Mouse (Mus musculus) CD8-positive naive resting alpha-beta T cell, adult 2 months (primary cell): ENCODE results near the gene Ugcg.

ENCODE experiments used
- DNase-seq, 2 experiments: peaks; one replicate each; pipeline ENCODE4 v3.0.0; 2022; ENCODE audit warnings: low read depth in 2 of 2, low spot score in 2 of 2

Ugcg gene

DNA sequence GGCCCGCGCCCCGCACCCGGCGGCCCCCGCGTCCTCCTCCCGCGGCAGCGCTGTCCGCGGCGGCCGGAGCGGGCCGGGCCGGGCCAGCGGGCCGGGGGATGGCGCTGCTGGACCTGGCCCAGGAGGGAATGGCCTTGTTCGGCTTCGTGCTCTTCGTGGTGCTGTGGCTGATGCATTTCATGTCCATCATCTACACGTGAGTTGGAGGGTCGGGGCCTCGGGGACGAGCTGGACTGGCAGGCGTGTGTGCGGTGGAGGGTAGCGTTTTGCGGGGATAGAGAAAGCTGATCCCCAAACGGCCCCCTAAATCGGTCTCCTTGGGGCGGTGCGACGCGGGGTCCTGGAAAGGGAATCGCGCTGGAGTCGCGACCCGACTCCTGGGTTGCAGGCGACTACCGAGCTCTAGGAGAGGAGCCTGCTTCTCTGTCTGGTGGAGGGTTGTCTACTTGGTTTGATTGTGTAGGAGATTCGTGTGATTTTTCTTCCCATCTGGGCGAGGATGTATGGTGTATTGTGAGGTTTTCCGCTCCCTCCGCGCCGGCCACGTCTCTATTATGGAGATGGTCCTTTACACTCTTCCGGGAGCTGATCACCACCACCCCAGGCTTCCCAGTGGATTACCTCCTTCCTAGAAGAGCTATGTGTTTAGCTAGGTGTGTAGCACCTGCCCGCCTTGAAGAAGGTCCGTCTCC is 635 bp downstream of the Ugcg start:
- DNase-seq = peak in 1 of 2 experiments; percentile 36

DNA sequence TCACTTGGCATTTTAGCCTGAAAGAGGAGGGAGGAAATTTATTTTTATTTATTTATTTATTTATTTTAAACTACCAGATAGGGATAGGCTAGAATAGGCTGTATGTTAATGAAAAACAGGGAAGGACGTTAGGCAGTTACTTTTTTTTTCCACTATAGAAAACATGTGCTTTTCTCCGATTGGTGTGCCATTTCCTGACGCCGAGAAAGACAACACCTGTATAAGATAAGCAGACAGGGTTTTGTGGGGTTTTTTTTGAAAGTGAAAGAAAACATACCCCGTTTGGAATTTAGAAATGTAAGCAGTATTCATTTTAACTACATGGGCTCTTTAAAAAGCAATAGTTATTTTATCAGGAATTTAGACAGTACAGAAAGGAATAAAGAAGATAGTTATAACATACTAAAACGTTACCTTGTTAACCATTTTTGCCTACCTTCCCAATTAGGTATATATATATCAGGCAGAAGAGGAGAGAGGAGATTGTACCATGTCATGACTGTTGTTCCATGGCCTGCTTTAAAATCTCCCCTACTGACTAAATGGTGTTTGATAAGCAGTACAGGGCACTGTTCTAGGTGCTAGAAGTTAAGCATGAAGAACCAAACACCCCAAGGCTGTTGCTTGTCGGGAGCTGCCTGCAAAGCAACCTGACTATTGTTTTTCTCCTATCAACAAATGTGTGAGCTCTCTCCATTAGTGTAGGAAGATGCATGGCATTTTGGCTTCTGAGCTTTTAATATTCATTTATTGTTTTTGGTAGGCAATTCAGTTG is 1.8 kb downstream of the Ugcg start:
- DNase-seq = no peak

DNA sequence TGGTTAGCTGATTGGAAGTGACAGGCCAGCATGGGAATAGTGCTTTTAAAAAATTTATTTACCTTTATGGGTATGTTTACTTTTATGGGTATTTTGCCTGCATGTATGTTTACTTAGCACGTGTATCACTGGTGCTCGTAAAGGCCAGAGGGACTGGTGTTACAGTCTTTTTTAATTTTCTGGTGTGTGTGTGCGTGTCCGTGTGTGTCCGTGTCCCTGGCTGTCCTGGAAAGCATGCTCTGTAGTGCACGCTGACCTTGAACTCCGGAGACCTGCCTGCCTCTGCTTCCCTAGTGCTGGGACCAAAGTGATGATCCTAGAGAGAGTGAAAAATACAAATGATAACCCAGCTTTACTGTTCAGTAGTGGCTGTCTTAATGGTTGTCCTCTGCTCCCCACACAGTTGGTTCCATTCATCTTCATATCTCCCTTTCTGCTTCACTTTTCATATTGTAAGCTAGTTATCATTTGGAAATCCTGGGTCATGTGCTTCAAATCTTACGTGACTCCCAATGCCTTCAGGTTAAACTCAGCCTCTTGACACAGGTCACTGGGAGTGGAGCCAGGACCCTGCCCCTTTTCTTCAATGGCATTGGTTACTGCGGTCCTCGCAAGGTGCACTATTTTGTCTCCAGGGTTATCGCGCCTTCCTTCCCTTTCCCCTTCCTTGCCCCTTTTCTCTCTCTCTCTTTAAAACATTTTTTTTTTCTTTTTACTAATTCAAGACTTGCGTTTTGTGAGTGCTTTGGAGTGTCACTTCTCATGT is 5.9 kb downstream of the Ugcg start:
- no peak for DNase-seq

DNA sequence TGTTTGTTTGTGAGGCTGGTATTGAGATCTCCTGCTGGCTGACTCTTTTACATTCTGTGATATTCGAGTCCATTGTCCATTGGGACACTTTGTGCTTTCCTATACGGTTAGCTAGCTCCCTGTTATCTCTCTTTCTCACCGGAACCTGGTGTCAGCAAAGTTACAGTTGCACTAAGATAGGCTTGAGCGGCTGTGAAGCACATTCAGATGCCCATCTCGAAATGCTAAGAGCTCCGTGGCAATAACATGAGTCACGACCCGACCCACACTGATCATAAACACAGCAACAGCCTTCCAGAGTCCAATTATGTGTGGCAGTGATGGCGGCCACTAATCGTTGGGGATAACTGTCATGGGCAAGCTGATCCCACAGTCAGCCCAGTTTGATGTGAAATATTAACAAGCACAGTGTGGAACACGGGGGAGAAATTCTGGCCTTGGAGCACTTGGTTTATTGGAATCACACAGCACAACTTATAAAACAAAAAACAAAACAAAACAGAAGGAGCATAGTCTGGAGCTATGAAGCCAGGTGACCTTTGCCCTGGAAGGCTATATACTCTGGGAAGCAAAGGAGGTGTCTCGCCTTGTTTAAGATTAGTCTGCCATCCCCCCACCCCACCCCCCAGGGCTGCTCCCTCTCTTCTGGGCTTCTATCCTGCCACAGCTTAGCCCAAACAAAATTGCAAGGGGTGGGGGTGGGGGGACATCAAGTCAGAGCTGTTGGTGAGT is 7.5 kb downstream of the Ugcg start:
- no peak for DNase-seq

DNA sequence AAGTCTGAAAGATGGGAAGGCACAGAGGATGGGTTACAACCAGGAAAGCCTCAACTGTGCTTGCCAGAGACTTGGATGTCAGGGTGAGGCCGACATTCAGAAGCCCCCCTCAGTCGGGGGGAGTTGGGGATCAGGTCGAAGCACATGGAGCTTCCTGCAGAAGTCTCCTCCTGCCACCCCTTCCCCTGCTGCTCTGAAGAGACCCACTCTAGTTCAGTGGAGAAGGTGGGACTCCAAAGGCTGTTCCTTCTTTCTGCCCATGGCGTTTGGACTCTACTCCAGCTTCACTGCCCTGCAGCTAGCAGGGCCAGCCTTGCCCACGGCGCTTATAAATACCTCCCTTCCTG is 8.0 kb downstream of the Ugcg start:
- no peak for DNase-seq

DNA sequence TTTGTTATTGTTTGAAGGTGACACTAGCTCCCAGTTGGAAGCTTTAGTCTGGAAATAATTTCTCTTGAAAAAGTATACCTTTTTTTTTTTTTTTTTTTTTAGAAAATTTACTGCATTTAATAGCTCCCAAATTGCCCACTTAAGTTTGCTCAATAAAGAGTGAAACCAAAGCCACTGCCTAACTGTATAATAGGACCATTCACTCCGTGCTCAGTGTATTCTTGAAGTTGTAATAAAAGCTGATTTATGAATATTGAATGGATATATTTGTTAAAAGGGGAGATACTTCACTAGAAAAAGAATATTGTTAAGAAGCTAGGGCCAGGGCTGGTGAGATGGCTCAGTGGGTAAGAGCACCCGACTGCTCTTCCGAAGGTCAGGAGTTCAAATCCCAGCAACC is 8.4 kb downstream of the Ugcg start:
- DNase-seq = no peak

DNA sequence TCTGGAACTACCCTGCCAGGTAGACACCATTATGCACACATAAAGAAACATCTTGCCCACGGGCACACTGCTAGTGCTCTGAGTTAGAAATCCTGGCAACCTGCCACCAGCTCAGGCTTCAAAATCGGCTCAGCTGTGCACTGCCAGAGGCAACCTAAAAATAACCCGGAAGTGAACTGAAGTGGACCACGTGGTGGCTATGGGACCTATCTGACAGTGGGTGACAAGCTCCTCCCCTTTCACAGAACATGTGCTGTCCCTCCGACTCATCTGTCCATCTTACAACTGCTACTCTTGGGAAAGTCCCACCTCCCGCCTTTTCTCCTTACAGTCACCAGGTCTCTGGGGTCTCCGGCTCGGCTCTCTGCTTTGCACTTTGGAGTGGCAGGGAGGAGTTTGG is 10.3 kb downstream of the Ugcg start:
- DNase-seq = peak; percentile 60 to 66

DNA sequence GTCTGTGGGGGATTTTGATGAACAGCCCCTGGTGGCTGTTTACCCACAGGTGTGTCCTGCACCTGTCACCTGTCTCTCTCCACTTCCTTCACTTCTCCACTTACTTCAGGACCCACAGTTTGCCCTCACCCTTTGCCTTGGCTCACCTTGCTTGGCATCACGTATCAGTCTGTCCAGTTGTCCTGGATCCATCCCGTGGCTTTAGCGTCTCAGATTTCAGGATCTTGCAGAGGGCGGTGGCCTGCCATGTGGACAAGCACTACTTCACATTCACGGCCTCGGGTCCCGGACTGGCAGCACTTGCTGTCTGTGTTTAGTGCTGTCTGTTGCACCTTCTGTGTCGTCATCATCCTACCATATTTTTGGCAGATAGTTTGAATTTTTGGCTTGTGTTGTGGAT is 10.7 kb downstream of the Ugcg start:
- no peak for DNase-seq

DNA sequence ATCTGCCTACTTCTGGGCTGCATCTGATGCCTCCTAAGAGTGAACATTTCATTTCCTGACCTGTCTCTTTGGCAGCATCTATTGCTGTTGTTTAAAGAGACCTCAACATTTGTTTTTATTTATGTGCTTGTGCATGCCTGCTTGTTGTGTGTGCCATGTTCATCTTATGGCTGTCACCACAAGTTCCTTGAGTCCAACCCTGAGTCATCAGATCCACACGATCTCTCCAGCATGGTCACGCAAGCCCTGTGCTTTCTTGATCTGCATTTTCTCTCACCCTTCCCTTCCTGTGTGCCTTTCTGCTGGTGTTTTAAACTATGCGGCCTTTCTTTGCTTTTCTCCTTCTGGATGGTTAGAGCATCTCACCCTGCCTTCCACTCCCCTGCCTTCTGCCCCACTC is 11.6 kb downstream of the Ugcg start:
- no peak for DNase-seq

DNA sequence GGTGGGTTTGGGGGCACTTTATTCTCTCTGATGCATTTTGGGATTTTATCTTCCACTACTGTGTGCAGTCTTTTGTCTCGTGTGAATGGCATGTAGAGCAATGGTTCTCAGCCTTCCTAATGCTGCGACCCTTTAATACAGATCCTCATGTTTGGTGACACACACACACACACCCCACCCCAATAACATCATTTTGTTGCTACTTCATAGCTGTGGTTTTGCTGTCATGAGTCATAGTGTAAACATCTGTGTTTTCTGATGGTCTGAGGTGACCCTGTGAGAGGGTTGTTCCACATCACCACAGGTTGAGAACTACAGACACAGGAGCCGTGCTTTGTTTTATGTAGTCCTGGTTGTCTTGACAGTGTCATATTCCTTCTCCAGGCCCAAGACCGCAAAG is 15.6 kb downstream of the Ugcg start:
- peak in 1 of 2 experiments; percentile 38 for DNase-seq

DNA sequence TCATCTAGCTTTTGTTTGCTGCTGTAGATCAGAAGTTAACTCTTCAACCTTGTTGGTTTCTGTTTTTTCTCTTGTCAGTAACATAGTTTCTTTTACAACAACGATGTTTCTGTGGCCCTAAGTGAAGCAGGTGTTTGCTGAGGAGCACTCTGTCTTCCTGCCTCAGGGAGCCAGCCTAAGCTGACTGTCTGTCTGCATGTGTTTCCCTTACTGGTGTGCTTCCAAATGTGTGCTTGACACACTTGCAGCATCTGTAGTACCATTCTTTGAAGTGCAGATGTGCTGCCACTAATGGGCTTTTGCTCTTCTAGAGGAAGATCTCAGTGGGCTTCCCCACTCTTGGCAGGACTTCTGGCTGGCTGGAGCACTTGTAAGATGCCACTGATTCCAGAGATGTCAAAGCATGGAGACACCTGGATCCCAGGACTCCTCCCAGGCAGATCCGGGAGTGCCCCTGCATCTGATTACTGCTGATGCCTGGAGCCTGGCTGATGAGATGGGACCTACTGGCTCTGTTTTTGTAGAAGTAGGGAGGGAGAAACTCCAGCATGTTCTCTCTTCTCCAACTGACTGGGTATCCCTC is 16.8 kb downstream of the Ugcg start:
- peak in 1 of 2 experiments; percentile 32 for DNase-seq

DNA sequence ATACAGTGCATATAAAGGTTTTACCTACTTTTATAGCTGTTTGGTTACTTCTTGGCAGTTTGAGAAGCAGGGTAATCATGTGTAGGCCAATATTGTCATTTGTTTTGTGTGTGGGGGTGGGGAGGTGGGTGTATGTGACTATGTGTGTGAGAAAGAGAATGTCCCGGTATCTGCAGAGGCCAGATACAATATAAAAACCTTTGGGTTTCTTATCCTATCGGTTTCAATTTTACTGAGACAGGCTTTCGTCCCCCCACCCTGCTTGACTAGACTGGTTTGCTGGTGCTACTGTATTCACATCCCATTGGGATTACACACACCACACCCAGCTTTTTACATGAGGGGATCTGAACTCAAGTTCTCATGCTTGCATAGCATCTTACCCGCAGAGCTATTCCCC is 17.5 kb downstream of the Ugcg start:
- no peak for DNase-seq

DNA sequence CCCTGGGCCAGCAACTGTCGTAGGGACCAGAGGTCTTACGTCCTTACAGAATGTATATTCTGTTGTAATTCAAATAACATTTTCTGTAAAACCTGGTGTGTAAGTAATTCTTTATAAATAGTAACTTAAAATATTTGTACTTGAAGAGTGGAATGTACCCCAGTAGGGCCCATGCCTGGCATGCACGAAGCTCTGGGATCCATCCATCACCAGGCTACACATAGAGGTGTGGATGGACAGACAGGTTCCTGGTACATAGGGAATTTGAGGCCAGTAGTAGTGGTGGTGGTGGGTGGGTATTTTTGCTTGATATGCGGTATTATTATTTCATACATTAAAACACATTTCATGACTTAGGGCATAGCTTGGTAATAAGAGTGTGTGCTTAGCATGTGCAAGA is 19.6 kb downstream of the Ugcg start:
- DNase-seq = no peak

DNA sequence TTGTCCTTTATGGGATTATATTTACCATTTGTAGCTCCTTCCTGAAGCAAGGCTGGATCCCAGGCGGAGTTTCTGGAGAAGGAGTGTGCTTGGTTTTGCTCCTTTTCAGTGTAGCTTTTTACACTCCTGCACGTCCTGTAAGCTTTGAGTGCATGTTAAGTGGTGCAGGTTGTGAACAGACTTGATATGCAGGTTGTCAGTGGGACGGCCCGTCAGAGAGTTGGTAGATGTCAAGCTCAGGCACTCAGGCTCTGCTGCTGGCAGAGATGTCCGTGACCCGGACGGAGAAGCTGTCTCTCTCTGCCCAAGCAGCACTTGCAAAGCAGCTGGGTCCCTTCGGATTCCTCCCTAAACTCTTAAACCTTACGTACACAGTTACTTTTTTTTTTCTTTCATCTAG is 22.1 kb downstream of the Ugcg start:
- no peak for DNase-seq

DNA sequence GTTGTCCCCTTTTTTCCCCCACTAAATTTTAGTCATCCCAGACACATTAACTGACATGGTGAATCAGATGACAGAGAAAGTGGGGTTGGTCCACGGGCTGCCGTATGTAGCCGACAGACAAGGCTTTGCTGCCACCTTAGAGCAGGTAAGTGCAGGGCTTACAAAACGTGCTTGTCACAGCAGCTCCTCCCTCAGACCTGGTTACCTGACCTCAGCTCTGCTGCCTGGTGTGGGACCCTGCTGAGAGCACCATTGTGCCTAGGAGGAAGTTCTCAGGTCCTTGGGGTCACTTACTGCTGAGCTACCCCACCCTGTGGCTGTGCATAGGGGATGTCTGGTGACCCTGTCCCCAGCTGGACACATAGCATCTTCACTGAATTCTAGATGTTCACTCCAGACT is 24.8 kb downstream of the Ugcg start:
- no peak for DNase-seq

DNA sequence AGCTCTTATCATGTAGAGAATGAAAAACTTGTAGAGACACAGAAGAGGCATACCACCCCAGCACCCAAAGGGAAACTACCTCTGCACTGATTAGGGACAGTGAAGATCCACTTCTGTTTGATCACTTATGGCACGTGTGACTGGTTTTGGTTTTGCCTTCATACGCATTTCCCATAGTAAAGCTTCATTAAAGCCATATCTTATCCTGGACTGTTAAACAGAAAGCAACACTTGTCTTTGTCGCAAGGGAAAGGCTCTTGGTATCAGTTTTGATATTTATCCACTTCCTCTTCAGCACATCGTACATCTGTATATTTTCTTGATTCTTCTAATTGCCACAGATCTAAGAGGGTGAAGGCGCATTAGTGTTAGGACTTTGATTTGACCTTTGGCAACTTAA is 25.6 kb downstream of the Ugcg start:
- no peak for DNase-seq

DNA sequence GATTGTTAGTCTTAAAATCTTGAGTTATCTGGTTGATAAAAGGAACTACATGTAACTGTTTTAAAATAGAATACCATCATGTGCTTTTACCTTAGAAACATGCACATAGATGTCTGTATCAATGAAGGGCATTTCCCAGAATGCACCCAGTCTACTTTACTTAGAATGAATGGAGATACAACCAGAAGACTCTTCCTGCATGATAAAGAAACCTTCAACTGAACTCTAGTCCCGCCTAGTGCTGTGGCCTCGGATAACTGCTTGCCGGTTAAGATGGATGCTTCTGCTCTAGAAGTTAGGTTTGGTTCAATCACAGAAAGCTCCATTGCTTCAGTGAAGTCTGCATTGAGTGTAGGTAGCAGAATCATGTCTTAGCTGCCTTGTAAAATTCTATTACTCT is 26.5 kb downstream of the Ugcg start:
- DNase-seq = no peak

DNA sequence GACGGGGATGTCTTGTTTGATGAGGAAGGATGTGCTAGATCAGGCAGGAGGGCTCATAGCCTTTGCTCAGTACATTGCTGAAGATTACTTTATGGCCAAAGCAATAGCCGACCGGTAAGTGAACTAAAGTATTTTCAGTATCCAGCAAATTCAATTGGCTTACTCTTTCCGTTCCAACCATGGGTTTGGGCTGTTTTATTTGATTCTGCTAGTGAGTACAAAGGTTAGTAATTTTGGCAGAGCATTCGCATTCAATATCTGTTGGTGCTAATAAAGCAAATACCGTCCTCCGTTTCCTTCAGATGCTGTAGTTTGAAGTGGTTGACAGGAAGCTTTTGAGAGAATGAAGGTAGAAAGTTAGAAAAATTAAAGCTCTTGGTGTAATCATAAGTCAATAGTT is 28.0 kb downstream of the Ugcg start:
- no peak for DNase-seq

DNA sequence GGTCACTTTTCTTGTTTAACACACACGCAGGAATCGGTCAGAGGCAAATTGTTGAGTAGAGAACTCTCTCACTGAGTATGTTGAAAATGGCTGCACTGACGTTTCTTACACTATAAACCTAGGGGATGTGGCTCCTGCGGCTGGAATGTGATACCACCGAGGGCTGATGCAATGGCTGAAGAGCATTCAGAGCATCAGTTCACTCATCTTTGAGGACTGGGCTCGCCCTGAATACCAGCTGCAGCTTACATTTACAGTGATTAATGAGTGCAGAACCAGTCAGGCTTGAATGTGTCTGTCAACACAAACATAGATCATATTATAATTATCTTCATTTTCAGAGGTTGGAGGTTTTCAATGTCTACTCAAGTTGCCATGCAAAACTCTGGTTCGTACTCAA is 29.1 kb downstream of the Ugcg start:
- DNase-seq = no peak

DNA sequence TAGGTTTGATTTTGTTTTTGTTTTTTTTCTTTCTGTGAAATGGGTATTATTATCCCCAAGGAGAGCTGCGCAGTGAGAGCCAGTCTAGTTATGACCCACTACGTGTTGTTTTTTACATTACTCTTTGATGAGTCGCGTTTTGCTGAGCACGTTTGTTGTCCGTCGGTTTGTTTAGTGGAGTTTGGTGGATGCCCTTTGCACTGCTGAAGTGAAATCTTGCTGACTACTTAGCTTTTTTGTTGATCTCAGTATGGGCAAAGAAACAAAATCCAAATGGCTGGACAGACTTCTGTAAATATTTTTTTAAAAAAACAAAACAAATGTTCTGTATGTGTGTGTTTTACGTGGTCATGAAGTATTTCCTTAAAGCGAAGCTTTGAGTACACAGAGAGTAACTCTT is 33.2 kb downstream of the Ugcg start:
- DNase-seq = no peak

DNA sequence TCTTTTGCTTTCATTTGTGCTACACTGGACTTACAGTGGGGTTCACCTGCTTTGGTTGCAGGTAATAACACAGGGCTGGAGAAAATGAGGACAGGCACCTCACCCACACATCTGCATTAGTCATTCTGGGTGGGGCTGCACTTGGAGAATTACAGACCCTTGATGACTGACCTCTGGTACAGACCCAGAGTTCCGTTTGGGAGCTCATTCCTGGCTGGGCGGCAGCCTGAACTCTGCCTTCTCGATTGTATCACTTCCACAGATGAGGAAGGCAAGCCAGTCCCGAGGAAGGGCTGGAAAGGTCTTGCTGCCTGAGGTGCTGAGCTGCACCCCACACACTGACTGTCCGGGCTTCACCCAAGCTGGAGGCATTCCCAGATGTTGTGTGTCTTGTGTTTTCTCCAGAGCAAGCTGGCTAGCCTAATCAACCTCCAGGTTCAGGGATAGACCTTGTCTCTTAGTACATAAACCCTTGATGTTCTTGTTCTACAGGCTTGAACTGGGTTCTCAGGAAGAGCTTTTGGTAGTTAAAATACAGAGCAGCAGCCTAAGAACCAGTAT is 34.1 kb downstream of the Ugcg start:
- DNase-seq = no peak
